Mouse (Mus musculus): ENCODE results near the gene Gne.

The Gne gene

DNA sequence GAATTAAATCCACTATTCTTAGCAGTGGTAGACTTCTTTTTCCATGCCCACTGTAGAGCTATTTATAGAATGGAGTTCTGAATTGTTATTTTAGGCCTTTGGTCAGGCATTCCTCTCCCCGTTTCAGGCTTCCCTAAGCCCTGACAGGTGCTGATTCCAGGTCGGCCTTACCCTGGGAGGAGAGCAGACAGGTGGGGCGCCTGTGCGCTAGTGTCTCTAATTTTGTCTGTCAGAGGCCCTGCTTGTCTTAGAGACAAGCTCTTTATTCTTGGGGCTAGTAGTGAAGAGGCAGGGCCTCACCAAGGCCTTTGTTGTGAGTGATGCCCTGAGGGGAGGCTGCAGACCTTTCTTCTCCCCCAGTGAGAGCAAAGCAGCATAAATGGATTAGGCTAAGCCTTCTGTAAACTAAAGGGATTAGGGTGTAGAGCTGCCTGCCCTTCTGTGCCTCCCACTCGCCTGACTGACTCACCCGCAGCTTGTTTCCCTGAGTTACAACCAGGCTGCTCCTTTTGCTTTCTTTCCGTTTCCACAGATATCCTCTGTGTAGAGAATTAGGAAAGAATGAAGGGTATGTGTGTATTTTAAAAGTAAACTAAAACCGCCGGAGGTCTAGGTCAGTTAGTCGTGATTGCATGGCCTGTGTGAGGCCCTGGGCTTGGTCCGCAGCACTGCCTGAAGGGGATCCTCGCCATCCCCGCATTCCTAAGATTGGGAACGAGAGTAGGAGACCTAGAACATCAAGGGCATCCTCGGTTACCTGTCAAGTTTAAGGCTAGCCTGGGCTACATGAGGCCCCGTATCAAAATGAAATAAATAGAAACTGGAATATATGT, 55.5 kb downstream of the Gne start:
- in situ Hi-C loops (cut with MboI; ENCODE audit: unreplicated experiment in 2 of 2) = no loop called here

DNA sequence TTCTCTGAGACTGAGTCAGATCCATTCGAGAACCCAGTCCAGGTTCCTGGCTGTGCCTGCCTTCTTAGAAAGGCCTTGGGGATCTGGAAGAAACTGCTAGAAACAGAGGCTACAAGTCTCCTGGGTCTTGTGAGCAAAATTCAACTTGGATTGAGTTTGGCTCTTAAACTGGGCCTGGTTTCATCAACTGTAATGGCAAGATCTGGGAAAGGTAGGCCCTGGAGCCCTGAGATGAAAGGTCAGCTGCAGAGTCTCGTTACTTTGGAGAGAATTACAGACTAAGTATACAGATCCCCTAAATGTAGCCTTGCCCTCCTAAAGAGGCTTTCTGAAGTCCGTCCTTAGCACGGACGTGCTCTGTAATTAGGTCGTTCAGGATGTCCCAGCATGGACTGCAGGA, 58.4 kb downstream of the Gne start:
- in situ Hi-C loops (cut with MboI; ENCODE audit: unreplicated experiment in 2 of 2) = no loop called here

DNA sequence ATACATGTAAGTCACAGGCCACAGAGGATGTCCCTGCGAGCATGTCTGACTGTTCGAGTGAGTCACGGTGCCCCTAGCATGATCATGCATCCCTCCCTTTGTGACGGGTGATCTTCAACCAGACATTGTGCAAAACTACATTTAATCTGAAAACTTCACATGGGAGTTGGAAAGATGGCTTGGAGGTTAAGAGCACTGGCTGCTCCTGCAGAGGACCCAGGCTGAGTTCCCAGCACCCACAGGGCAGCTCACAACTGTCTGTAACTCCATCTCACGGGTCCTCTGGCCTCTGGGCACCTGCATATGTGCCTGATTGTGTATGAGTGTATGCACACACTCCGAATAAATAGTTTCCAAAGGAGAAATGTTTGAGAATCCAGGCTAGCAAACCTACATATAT, 59.7 kb downstream of the Gne start:
- in situ Hi-C loops (cut with MboI; ENCODE audit: unreplicated experiment in 2 of 2) = no loop called here

DNA sequence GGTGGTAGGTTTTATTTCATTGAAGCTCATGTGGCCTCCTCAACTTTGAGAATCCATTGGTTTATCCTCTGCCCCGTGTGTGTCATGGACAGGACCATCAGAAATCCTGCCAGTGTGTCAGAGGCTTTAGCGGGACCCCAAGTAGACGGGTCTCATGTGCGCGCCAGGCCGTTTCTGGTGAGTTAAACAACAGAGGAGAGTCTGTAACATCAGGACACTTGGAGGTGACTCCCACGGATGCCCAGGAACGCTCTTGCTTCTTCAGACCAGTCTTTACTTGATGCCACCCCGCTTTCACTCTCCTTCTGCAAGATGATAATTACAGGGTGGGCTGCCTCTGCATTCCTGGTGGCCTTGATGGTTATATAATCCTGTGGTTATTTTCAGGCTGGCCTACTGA, 60.3 kb downstream of the Gne start:
- in situ Hi-C loops (cut with MboI; ENCODE audit: unreplicated experiment in 2 of 2) = no loop called here

DNA sequence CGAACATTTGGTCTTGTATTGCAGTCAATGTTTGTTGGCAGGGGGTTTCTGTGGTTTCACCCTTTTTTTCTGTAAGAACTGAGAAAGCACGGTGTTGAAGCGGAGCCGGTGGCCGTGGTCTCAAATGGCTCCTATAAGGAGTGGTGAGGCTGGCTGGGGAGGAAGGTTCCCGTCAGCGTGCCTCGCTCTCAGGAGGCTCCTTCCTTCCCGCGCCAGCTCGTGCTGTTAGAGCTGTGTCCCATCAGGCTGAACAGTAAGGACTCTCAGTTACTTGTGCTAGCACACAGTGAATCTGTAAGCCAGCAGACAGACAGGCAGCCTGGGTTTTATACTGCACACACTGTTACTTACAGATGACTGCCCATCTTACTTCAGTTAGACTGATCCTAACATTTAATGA, 61.2 kb downstream of the Gne start:
- in situ Hi-C loops (cut with MboI; ENCODE audit: unreplicated experiment in 2 of 2) = no loop called here

DNA sequence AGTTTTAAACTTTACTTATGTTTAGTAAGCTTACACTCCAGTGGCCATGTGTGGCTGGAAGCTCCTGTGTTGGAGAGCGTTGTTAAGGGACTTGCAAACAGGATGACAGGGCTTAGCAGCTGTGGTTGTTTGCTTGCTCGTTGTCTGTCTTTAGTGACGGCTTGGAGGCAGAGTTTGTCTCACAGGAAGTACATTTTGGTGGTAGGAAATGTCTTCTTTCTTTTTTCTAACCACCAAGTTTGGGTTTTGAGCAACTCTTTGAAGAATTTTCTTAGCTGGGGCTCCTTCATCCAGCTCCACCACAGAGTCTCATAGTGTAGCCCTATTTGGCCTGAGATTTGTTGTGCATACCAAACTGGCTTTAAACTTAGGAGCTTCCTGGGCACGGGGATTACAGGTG, 61.7 kb downstream of the Gne start:
- in situ Hi-C loops (cut with MboI; ENCODE audit: unreplicated experiment in 2 of 2) = no loop called here

DNA sequence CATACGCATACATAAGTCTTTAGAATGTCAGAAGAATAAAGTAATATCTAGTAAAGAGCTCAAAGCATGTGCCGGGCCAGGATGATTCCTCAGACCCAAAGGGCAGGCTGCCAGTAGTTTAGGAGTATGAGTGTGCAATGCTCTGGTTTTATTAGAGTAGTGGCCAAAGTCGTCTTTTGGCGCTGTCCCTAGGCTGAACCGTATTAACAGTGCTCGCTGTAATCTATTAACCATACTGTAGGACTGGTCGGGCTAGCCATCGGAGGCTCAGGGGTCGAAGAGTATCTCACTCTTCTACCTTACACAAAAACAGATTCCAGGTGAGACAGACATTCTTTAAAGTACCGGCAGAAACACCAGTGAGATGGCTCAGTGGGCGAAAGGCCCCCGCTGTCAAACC, 67.2 kb downstream of the Gne start:
- in situ Hi-C loops (cut with MboI; ENCODE audit: unreplicated experiment in 2 of 2) = no loop called here

DNA sequence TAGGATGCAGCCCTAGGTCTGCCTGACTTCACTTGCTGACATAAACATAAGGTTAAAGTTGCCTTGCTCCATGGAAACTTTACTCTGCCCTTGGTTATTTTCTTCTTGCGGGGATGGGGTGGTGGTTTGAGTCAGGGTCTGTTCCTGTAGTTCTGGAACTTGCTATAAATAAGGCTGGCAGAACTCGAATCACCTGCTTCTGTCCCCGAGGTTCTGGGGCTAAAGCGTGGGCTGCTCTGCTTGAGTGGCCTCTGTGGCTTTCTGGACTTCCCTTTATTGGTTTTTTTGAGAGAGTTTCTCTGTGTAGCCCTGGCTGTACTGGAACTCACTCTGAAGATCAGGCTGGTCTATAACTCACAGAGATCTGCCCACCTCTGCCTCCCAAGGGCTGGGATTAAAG, 67.9 kb downstream of the Gne start:
- in situ Hi-C loops (cut with MboI; ENCODE audit: unreplicated experiment in 2 of 2) = no loop called here

DNA sequence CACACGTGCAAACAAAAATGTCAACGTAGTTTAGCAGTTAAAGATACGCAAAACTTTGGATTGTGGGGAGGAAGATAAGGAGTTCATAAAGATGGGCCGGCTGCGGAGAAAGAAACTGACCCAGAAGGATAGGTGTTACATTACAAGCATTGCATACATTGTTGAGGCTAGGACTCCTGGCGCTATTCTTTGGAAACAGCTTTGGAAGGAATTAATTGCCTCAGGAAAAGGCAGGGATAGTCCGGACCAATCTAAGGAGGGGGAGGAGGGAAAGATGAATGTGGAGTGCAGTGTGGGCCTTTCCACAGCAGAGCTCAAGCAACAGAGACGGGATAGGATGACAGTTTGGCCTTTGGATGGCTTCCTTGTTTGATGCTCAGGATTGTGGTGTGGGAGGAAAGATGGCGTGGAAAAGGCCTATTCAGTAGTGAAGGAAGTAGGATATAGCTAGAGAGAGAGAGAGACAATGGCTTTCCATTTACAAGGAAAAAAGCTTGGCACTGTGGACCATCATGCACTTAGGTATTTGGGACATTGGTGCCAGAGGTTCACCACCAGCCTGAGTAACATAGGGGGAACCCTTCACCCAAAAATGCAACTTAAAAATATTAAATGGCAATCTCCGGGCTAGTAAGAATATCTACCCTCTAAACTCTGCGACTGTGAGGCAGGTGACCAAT, 70.4 kb downstream of the Gne start:
- in situ Hi-C loops (cut with MboI; ENCODE audit: unreplicated experiment in 2 of 2) = loop anchor here in 1 of 2 experiments (5.0 kb wide), 1 partner anchor 56 kb away; the partner anchor contains the start of gene Glipr2

DNA sequence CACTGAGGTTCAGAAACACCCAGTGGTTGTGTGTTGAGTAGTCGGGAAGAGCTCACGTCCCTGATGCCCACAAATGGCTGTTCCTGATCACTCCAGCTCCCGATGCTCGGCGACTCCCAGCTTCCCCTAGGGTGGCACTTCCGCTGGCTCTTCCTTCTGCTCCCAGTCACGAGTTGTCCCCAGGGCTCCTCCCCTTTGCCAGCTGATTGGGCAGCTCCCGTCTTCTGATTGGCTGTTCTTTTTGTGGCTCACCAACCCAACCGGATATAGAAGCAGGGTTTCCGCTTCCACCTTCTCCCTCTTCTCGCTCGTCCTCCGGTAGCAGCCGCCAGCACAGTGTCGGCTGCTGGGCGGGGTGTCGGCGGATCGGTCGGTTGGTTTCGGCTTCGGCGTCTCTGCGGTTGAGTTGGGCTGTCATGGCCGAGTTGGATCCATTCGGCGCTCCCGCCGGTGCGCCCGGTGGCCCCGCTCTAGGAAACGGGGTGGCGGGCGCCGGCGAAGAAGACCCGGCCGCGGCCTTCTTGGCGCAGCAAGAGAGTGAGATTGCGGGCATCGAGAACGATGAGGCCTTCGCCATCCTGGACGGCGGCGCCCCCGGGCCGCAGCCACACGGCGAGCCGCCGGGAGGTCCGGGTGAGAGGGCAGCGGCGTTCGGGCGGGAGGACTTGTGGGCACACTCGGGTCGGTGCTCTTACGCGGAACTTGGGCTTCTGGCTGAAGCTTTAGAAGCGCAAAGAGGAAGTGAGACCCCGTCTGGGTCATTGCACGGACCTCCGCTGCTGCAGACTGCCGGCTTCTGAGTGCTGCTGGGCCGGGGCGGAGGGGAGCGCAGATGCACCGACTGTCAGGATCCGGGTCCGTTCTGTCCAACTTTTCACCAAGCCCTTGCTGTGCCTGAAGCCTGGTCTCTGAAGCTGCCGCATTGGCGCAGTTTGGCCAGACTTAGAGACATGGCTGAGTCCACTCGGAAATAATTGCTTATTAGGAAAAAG, 71.3 kb downstream of the Gne start:
- in situ Hi-C loops (cut with MboI; ENCODE audit: unreplicated experiment in 2 of 2) = loop anchor here in 1 of 2 experiments (5.0 kb wide), 1 partner anchor 55 kb away; the partner anchor contains the start of gene Glipr2

DNA sequence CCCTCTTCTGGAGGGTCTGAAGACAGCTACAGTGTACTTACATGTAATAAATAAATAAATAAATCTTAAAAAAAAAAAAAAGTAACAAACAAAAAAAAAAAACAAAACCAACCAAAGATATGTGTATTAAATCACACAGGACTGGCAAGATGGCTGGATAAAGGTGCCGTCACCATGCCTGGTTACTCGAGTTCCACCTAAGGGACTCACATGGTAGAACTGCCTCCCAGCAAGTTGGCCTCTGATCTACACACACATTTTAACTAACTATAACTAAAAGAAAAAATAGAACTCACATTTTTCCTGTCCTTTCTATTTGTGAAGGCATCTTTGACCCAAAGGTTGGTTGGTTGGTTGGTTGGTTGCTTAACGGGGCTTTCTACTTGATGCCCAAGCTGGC, 72.2 kb downstream of the Gne start:
- in situ Hi-C loops (cut with MboI; ENCODE audit: unreplicated experiment in 2 of 2) = loop anchor here in 1 of 2 experiments (5.0 kb wide), 1 partner anchor 54 kb away; the partner anchor contains the start of gene Glipr2

DNA sequence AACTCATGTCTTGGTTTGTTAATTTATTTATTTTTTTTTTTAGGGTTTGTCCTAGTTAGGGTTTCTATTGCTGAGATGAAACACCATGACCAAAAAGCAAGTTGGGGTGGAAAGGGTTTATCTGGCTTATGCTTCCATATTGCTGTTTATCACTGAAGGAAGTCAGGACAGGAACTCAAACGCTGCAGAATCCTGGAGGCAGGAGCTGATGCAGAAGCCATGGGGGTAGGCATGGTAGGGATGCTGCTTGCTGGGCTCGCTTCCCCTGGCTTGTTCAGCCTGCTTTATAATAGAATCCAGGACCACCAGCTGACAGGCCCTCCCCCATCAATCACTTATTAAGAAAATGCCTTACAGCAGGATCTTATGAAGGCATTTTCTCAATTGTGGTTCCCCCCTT, 73.1 kb downstream of the Gne start:
- in situ Hi-C loops (cut with MboI; ENCODE audit: unreplicated experiment in 2 of 2) = loop anchor here in 1 of 2 experiments (5.0 kb wide), 1 partner anchor 54 kb away; the partner anchor contains the start of gene Glipr2

DNA sequence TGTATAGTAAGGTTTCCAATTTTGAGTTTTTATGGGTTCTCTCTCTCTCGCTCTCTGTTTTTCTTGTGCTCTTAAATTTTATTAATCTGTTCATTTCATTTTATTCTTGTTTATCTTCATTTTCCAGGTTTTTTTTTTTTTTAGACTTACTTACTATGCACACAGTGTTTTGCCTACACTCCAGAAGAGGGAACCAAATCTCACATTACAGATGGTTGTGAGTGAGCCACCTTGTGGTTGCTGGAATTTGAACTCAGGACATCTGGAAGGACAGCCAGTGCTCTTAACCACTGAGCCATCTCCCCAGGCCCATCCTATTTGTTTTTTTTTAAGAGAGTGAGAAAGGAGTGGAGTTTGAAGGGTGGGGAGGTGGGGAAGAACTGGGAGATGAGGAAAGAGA, 73.8 kb downstream of the Gne start:
- in situ Hi-C loops (cut with MboI; ENCODE audit: unreplicated experiment in 2 of 2) = loop anchor here in 1 of 2 experiments (5.0 kb wide), 1 partner anchor 53 kb away; the partner anchor contains the start of gene Glipr2

DNA sequence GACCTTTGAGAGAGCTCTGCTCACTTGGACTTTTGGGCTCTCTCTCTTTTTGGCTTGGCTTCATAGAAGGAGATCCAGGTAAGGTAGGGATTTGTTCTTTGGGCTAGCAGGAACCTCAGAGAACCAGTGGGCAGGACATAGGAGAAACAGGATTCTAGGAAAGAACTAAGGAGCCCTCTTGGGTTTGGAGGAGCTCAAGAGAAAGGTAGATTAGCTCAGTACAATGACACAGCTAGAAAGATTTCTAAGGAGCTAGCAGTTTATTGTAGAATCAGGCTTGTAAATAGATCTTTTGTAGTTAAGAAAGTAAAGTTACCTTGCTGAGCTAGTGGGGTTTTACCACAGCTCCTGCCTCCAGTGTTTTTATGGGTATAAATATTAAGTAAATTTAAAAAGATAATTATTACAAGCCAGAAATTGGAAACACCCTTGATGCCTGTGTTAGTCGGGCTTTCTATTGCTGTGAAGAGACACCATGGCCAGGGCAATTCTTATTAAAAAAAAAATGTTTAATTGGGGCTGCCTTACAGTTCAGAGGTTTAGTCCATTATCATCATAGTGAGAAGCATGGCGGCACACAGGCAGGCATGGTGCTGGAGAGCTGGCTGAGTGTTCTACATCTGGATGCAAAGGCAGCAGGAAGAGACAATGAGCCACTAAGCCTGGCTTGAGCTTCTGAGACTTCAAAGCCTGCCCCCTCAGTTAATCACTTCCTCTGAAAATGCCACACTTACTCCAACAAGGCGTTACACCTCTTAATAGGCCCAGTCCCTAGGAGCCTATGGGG, 79.2 kb downstream of the Gne start:
- in situ Hi-C loops (cut with MboI; ENCODE audit: unreplicated experiment in 2 of 2) = no loop called here

DNA sequence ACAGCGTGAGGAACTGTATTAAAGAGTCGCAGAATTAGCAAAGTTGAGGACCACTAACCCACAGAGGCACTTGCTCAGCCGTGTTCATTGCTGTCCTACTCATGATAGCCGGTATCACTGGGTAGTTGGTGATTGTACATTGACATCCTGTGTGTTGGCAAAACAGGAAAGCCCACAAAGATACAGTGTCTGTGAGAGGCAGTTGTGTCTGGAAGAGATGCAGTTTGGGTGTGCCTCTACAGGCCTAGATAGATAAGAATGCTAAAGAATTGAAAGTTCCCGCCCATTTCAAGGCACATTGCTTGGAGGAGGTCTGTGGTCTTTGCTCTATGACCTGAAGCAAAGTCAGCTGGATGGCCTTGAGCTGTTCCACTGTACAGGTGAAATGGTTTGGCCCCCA, 79.9 kb downstream of the Gne start, which contains the start of gene Clta:
TSS of gene Clta (plus strand) at position 327 of the 400 bp plus-strand sequence.
- in situ Hi-C loops (cut with MboI; ENCODE audit: unreplicated experiment in 2 of 2) = no loop called here

DNA sequence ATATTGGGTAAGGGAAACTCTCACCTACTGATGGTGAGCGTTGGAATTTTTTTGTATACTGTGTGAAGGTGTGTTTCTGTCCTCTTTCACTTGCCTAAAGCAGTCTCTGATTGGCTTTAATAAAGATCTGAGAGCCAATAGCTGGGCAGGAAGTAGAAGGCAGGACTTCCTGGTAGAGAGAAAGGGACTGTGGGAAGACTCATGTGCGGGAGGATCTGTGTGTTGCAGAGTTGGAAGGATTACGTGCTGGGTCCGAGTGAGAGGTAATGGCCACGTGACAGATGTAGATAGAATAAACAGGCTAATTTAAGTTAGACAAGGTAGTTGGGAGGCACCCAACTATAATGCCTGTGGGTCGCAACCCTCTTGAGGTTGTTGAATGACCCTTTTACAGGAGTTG, 80.4 kb downstream of the Gne start:
- in situ Hi-C loops (cut with MboI; ENCODE audit: unreplicated experiment in 2 of 2) = no loop called here

DNA sequence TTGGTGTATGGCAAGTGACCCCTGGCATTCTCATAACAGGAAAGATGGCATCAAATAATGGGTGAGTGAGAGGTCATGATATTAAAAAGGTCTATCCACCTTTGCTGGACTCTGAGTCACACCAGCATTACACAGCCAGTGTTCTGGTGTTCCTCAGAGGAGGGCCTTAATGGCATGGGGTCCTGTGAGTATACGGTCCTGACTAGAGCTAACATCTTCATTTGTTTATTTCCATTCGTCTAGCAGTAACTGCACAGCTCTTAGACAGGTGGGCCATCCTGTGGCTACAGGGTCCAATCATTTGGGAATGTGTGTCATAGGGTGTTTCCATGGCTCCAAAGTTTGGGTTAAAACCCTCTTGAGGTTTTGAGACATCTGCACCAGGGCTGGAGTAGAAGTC, 89.6 kb downstream of the Gne start:
- in situ Hi-C loops (cut with MboI; ENCODE audit: unreplicated experiment in 2 of 2) = loop anchor here in 1 of 2 experiments (25.0 kb wide), 1 partner anchor 257 kb away; the partner anchor contains the start of genes Hrct1 and Spaar

DNA sequence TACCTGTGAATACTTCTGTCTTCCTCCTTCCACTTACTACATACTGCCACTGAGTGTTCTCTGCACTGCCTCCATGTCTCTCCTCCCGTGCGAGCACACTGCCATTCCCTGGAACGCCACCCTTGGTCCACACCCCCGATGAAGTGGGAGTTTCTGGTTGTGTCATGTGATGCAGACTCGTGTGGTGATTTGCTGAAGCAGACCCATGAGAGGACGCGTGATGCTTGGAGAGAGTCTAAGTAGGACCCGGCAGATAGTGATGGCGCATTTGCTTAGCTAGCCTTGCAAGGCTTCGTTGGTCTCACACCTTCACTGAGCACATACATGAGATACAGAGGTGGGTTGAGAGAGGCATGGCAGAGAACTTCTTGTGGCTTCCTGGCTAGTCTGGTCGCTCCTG, 90.9 kb downstream of the Gne start:
- in situ Hi-C loops (cut with MboI; ENCODE audit: unreplicated experiment in 2 of 2) = loop anchor here in 1 of 2 experiments (25.0 kb wide), 1 partner anchor 256 kb away; the partner anchor contains the start of genes Hrct1 and Spaar

DNA sequence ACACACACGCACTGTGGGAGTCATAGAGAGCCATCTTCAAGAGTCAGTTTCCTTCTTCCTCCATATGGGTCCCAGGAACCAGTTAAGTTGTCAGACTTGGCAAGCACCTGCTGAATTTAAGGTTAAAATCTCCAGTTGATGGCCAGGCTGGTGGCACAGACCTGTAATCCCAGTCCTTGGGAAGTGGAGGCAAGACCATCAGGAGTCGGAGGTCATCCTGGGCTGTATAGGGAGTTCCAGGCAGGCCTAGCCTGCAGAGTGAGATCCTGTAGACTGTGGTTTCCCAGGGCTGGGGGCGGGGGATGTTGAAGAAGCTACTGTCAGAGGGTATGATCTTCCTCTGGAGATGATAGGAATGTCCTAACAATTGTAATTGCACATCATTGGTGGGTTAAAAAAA, 95.0 kb downstream of the Gne start:
- in situ Hi-C loops (cut with MboI; ENCODE audit: unreplicated experiment in 2 of 2) = loop anchor here in 1 of 2 experiments (25.0 kb wide), 1 partner anchor 252 kb away; the partner anchor contains the start of genes Hrct1 and Spaar

Data from v-Abl transformed pro-B cells (cell line).